Mouse (Mus musculus): ENCODE results near the gene Wnt4.

Gene Wnt4

DNA sequence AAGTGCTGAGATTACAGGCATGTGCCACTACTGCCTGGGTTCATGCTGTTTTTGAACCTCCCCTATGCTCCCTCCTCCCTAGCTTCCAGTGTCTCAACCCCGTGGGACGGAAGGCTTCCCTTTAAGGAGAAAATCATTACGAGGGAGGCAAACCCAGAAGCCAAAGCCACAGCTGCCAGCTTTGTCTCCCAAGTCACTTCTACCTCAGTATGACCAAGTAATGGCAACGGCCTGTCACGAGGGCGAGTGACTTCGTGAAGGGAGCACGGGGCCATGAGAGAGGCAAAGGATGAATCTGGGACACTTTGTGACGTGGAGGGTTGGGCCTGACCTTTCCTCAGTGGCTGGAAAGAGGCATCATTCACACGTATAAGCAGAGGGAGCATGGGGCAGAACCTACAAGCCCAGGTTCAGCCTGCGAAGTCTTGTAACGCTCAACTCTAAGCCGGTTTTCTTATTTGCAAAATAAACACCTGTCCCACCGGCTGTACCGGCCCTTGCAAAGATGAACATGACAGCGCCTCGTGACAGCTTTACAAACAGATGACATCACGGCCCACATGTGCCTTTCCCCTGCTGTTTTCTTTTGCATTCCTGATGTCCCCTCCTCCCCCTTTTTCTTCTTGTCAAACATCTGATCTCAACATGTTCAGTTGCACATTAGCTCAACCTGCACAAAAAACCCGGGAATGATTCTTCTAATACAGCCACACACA lies 29.9 kb downstream of the Wnt4 start:
- no peak for DNase-seq (ENCODE audit: low read depth, low spot score)

DNA sequence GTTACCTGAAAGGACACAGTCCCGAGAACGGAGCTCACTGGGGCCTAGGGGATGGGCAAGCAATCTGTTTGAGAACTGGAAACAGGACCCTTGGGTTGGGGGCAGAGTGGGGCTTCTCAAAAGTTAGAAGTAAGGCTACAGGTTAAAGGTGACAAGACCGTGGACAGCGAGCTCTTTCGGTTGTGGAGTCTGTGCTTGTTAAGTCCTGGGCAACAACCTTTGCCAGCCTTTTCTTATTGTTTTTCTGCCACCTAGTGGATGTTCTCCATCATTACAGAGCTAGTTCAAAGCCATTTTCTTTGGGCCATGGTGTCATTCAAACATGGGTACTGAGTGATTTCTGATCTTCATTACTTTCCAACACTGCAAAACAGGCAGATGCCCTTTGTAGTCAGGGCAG lies 31.1 kb downstream of the Wnt4 start:
- DNase-seq (ENCODE audit: low read depth, low spot score): no peak

DNA sequence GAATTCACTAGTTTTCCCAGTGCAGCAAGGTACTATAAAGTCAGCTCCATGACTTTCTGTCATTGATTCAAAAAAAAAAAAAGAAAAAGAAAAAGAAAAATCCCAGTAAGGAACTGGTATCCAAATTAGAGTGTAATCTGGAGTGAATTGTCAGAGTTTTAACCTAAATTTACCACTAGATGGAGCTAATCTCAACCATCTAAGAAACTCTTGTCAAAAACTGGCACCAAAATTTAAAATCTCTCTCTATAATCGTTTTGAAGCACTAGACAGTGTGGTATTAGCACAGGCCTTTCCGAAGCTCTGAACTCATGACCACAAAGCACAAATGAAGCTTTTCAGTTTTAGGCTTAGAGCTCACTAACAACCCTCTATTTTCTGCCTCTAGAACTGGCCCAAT lies 36.2 kb downstream of the Wnt4 start:
- DNase-seq (ENCODE audit: low read depth, low spot score): no peak

DNA sequence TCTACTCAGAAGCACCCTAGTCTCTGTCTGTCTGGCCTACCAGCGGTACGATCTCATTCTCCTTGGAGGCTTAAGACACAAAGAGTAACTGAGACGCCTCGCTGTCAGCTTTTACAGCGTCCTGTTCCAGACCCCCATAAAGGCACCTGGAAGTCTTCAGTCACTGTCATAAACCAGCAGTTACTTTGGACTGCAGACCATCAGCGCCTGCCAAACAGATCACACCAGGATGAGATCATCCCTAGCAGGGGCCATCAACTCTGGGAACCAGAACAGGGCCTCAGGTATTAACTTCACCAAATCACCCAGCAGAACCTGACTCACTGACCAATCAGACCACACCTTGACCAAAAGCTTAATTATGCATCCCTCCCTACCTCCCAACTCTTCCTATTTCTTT lies 37.3 kb downstream of the Wnt4 start:
- no peak for DNase-seq (ENCODE audit: low read depth, low spot score)

DNA sequence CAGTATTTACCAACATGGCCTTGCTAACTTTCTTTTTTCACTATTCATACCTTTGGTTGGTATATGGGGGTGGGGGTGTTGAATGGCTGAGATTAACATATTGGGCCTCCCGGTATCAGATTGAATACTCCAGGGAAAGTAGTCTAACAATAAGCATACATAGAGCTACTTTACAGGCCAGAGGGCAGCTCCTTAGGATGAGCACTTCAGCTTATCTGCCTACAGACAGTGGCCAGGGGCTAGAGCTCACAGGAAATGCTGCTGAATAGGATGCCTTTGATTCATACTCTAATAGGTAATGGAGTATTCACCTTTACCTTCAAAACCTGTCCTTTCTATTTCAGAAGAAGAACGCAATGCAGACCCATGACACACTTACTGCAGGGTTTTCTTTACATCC lies 37.8 kb downstream of the Wnt4 start:
- DNase-seq (ENCODE audit: low read depth, low spot score): no peak

DNA sequence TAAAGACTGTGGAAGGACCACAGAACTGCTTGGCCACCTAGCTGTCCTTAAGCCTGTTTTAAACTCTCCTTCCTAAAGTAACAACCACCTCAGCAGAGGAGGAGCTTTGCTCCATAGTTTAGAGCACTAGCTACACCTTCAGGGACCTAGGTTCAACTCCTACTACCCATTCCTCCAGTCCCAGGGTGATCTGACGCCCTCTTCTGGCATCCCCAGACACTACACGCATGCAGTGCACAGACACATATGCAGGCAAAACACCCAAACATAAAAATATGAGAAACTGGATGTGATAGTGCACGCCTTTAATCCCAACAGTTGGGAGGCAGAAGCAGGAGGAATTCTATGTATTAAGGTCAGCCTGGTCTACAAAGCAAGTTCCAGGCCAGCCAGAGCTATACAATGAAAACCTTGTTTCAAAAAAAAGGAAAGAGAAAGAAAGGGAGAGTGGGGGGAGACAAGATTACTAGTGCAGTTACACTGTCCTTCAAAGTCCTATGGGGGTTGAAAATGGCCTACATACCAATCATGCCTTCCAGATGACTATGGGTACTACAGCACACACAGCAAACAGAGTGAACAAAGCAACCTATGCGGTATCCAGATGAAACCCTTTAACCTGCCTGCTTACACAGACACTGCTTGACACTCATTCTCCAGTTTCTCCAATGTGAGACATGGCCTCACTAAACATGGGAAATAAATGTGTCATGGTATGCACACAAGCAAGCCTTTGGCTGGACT lies 38.9 kb downstream of the Wnt4 start:
- DNase-seq (ENCODE audit: low read depth, low spot score): no peak

DNA sequence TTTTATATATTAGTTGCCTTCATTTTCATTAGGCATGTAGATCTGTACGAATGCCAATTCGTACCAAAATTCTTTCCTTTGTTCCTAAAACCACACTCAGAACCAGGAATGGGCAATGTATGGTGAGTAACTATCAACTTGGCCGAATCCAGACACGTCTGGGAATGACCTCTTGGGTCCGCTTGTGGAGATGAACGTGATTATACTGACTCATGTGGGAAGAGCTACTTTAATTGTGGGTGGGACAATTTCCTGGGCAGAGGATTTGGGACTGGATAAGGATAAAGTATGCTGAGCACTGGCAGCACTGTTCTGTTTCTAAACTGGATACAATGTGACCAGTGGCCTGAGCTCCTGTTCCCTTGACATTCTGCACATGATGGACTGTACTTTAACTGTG lies 47.6 kb downstream of the Wnt4 start:
- no peak for DNase-seq (ENCODE audit: low read depth, low spot score)

DNA sequence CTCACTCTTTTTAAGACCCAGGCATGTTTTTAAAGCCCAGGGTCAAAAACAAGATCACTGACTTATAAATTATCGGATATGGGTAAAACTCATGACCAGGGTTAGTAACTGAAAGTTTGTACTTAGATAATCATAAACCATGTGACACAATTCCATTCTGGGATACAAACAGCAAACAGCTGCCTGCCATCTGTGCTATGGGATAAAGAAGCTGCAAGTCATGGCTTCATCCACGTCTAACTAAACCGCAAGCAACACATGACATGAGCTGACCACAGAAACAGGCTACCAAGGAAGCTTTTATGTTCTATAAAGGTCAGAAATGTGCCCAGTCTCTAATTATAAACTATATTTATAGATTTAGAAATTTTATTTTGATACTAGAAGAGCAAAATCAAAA lies 49.2 kb downstream of the Wnt4 start:
- DNase-seq (ENCODE audit: low read depth, low spot score): no peak

DNA sequence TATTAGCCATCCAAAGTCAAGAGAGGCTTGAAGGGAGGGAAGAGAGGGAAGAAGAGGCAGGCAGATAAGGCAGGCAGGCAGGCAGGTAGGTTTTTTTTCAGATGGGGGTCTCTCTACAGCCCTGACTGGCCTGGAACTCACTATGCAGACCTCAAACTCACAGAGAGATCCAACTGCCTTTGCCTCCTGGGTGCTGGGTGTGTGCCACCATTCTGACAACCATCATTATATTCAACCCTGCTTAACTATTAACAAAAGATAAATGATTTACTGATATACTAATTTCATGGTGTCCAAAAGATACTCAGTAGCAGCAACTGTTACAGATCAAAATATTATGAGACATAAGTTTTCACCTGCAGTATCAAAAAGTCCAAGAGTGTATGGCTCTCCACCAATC lies 54.8 kb downstream of the Wnt4 start:
- DNase-seq (ENCODE audit: low read depth, low spot score): no peak

DNA sequence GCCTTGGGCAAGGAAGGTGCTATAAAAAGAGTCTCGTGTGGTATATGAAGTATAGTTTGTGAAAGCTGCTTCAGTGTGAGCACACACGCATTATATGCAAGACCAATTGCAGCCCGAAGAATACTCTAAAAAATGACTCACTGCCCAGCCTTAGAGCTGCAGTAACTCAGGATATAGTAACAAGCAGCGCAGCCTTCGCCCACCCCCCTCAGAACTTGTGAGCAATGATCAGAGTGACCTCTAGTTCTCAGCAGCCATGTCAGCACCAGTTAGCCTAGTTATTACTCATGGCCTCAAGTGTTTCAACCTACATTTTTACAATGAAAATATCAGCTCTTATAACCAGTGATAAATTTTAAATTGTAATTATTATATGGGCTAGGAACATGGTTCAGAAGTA lies 59.2 kb downstream of the Wnt4 start:
- DNase-seq (ENCODE audit: low read depth, low spot score): no peak

DNA sequence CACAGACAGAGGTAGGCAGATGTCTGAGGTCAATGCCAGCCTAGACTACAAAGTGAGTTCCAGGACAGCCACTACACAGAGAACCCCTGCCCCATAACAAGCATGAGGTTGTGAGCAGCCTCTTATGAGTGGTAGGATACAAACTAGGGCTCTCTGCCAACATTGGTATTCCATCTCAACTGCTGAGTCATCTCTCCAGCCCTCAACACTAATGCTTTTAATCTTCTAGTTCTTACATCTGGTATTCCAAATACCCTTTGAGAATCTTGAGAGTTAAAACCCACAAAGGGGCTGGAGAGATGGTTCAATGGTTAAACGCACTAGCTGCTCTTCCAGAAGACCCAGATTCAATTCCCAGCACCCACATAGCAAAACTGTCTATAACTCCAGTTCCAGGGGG lies 62.1 kb downstream of the Wnt4 start:
- no peak for DNase-seq (ENCODE audit: low read depth, low spot score)

DNA sequence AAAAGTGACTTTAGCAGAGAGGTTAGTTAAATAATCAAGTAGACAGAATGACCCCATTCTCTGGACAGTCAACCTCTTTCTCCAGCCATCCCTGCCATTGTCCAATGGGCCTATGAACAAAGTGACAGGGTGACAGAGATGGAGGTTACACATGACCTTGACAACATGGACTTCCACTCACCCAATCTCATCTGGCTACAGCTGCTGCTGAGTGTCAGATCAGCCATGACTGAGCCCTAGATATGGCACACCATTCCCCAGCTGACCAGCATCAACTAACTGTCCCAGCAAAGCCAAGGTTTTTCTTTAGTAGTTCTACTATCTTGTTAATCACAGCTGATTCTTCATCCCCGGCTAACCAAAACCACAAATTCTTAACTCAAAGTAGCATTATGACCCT lies 65.5 kb downstream of the Wnt4 start:
- no peak for DNase-seq (ENCODE audit: low read depth, low spot score)

DNA sequence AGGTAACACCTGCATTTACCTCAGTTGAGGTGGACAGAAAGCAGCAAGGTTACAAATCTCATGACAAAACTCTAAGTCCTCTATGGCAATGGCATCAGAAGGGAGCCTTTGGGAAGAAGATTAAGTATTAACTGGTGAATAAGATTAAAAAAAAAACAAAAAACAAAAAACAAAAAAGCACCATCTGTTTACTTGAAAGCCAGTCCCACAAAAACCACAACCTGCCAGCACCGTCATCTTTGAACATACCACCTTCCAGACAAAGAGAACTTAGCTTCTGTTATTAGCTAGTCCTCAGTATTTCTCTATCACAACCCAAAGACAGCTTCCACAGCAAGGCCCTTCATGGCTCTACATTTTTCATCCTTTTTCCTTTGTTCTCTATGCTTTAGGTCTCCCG lies 67.8 kb downstream of the Wnt4 start:
- no peak for DNase-seq (ENCODE audit: low read depth, low spot score)

DNA sequence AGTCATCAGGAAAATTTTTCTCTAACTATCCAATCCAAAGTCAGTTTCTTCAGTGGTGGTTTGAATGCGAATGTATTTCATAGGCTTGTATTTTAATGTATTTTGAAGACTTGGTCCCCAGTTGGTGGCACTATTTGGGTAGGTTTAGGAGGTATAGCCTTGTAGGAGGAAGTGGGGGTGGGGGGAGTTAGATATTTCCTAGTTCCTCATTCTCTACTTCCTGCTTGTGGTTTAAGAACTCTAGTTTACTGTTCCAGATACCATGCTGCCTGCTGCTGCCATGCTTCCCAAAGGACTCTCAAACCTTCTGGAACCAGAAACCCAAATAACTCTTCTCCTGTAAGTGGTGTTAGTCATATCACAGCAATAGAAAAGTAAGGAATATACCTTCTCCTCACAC lies 68.5 kb downstream of the Wnt4 start:
- DNase-seq (ENCODE audit: low read depth, low spot score): no peak

All from telencephalon, adult 2 months (tissue).